Comparison of ENCODE assay signal across 14 mouse cellular contexts in the genomic region with DNA sequence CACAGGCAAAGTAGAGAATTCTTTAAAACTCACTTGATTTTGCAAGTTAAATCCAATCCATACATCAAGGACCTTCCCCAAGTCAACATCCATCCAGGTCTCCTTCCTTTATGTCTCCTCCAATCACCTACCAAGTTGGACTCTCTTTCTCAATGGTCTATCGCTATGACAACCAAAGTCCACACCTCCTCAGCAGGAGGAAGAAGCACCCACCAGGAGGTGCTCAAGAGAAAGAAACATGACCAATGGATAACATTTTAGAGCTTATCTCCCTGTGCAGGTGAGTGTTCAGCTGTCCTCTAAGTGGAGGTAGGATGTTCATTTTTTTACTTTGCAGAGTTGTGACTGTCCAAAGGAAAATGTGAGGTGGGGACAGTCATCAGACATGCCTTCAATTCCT.
DNase-seq lines count a peak whose midpoint lies in the region; ATAC-seq and TF ChIP-seq lines count a peak whose summit lies in the region.
"Had no signal": no experiment of that assay in that cellular context is flagged by ENCODE, and none has a peak within 500 bp of the region (broad histone marks: within the 10 kb centered on the region; RNA-seq: fewer than 3 reads in every experiment).

No protein-coding gene starts in this region.

- H3K27ac ChIP-seq in heart, embryonic 11.5 days (ENCODE audit: low read depth, low read length) = no peak overlapping the region
- no peak overlapping the region for H3K27ac ChIP-seq in cortical plate, adult 2 months (ENCODE audit: insufficient read depth, low read length)
- no peak overlapping the region for H3K27ac ChIP-seq in forebrain, embryonic 13.5 days
- H3K27ac ChIP-seq: hindbrain, embryonic 10.5 days; limb, embryonic 15.5 days; midbrain, embryonic 12.5 days had no signal

- no peak overlapping the region for H3K4me2 ChIP-seq in heart, embryonic 11.5 days
- H3K4me2 ChIP-seq in forebrain, embryonic 13.5 days = no peak overlapping the region
- H3K4me2 ChIP-seq: limb, embryonic 15.5 days; midbrain, embryonic 12.5 days had no signal

- no peak overlapping the region for H3K4me3 ChIP-seq in heart, embryonic 11.5 days (ENCODE audit: low read depth, low read length)
- H3K4me3 ChIP-seq in cortical plate, adult 2 months (ENCODE audit: insufficient read depth, low read length) = no peak overlapping the region
- H3K4me3 ChIP-seq in forebrain, embryonic 13.5 days = no peak overlapping the region
- H3K4me3 ChIP-seq: hindbrain, embryonic 10.5 days; limb, embryonic 15.5 days; midbrain, embryonic 12.5 days had no signal

- H3K9ac ChIP-seq in heart, embryonic 11.5 days (ENCODE audit: low read depth, low read length) = no peak overlapping the region
- H3K9ac ChIP-seq in forebrain, embryonic 13.5 days = no peak overlapping the region
- H3K9ac ChIP-seq: limb, embryonic 15.5 days; midbrain, embryonic 12.5 days had no signal

- TF ChIP-seq CTCF in cortical plate, adult 2 months (IDR thresholded peaks at IDR 0.05; ENCODE audit: extremely low read depth, insufficient read depth, low read length) = 0 out of 2 replicates have a peak, but pooled peaks have one; percentile 11

- no peak for TF ChIP-seq POLR2A in cortical plate, adult 2 months (IDR thresholded peaks at IDR 0.05; ENCODE audit: extremely low read depth, insufficient read depth, low read length)

- H3K4me1 ChIP-seq in heart, embryonic 11.5 days (ENCODE audit: control insufficient read depth, insufficient read depth, low read length) = no peaks in the 10 kb centered on the region
- H3K4me1 ChIP-seq in cortical plate, adult 2 months (ENCODE audit: control insufficient read depth, insufficient read depth, low read length) = 0 out of 2 replicates have a peak, but pooled peaks cover 1% of the 10 kb centered on the region
- peaks cover 7% of the 10 kb centered on the region; the same call in 1 of the 2 replicates for H3K4me1 ChIP-seq in forebrain, embryonic 13.5 days
- H3K4me1 ChIP-seq: limb, embryonic 15.5 days had no signal

- no peak for ATAC-seq in heart, embryonic 11.5 days (replicated peaks; ENCODE audit: insufficient number of reproducible peaks, low FRiP score, low TSS enrichment)
- no peak for ATAC-seq in forebrain, embryonic 13.5 days

- no peaks in the 10 kb centered on the region for H3K36me3 ChIP-seq in heart, embryonic 11.5 days (ENCODE audit: control insufficient read depth, insufficient read depth, low read length)
- H3K36me3 ChIP-seq in forebrain, embryonic 13.5 days (ENCODE audit: poor library complexity, severe bottlenecking) = no peaks in the 10 kb centered on the region
- H3K36me3 ChIP-seq: hindbrain, embryonic 10.5 days; limb, embryonic 15.5 days; midbrain, embryonic 12.5 days had no signal

- H3K27me3 ChIP-seq in heart, embryonic 11.5 days (ENCODE audit: control insufficient read depth, insufficient read depth, low read length) = no peaks in the 10 kb centered on the region
- no peaks in the 10 kb centered on the region for H3K27me3 ChIP-seq in forebrain, embryonic 13.5 days
- H3K27me3 ChIP-seq: limb, embryonic 15.5 days; midbrain, embryonic 12.5 days had no signal

- no peaks in the 10 kb centered on the region for H3K9me3 ChIP-seq in heart, embryonic 11.5 days (replicated peaks; ENCODE audit: control insufficient read depth, low read length)
- no peaks in the 10 kb centered on the region for H3K9me3 ChIP-seq in forebrain, embryonic 13.5 days (replicated peaks)
- H3K9me3 ChIP-seq: hindbrain, embryonic 10.5 days; limb, embryonic 15.5 days; midbrain, embryonic 12.5 days had no signal

- peak; percentile 66 for DNase-seq in heart, adult 11 months
- DNase-seq in lung, postnatal 36 days = peak; percentile 11
- no peak for DNase-seq in lung, postnatal 14 days
- peak; percentile 35 for DNase-seq in thymus, postnatal 36 days
- no peak for DNase-seq in frontal cortex, postnatal 14 days (ENCODE audit: low spot score in 2 of 2)
- DNase-seq: adrenal gland, postnatal 36 days; cerebellum, adult 9-11 months; gastrocnemius, postnatal 36 days had no signal

- 65% methylated on average over 1 of the region's 1 CpGs for WGBS in heart, embryonic 11.5 days (ENCODE audit: insufficient replicate concordance)
- 86% methylated on average over 1 of the region's 1 CpGs for WGBS in forebrain, embryonic 13.5 days

Comparison
In these comparisons a context has a peak if more than half of its experiments do, and no peak if none do; other contexts are left out.
1. DNase-seq: peak in heart, adult 11 months (single experiment), lung, postnatal 36 days (single experiment) and thymus, postnatal 36 days (2 of 2); none in lung, postnatal 14 days (single experiment) and frontal cortex, postnatal 14 days (0 of 2).